Mouse (Mus musculus): ENCODE results near the gene Atrn.
"Not testable (repeated sequence)": the region's sequence is repeated elsewhere in the genome, so short reads cannot be mapped to it uniquely, and the experiment has no call there.

Gene Atrn

GRCm38 (mm10) chr2:130965042-130965441, 58.7 kb downstream of the Atrn start:
- peak; percentile 29 for DNase-seq

GRCm38 (mm10) chr2:130971030-130971429, 64.7 kb downstream of the Atrn start:
- DNase-seq, result no peak

- DNase-seq, result no peak
These were observed 66.1 kb downstream of the Atrn start for GRCm38 (mm10) chr2:130972386-130972785.

GRCm38 (mm10) chr2:130974928-130975327, 68.6 kb downstream of the Atrn start:
- no peak for DNase-seq

- no peak for DNase-seq
These were observed 71.3 kb downstream of the Atrn start for GRCm38 (mm10) chr2:130977589-130977988.

GRCm38 (mm10) chr2:130978058-130978847, 72.0 kb downstream of the Atrn start:
- DNase-seq, result no peak

GRCm38 (mm10) chr2:130979138-130979537, 72.8 kb downstream of the Atrn start:
- no peak for DNase-seq

GRCm38 (mm10) chr2:130992818-130993217, 86.5 kb downstream of the Atrn start:
- DNase-seq, result no peak

- no peak for DNase-seq
These were observed 102.8 kb downstream of the Atrn start for GRCm38 (mm10) chr2:131009123-131009522.

- DNase-seq, result no peak
These were observed 104.3 kb downstream of the Atrn start for GRCm38 (mm10) chr2:131010566-131010965.

GRCm38 (mm10) chr2:131025230-131025629, 118.9 kb downstream of the Atrn start:
- DNase-seq, result no peak

- DNase-seq, result no peak
These were observed 120.6 kb downstream of the Atrn start for GRCm38 (mm10) chr2:131026941-131027340.

- no peak for DNase-seq
These were observed 123.0 kb downstream of the Atrn start for GRCm38 (mm10) chr2:131029065-131029935.

GRCm38 (mm10) chr2:131030561-131030960, 124.3 kb downstream of the Atrn start:
- no peak for DNase-seq

GRCm38 (mm10) chr2:131030998-131031397, 124.7 kb downstream of the Atrn start:
- no peak for DNase-seq

- not testable (repeated sequence) for DNase-seq
These were observed 125.1 kb downstream of the Atrn start for GRCm38 (mm10) chr2:131031406-131031805.

GRCm38 (mm10) chr2:131036343-131036742, 130.0 kb downstream of the Atrn start:
- no peak for DNase-seq

GRCm38 (mm10) chr2:131036757-131037156, 130.5 kb downstream of the Atrn start:
- DNase-seq, result no peak

GRCm38 (mm10) chr2:131037226-131037990, 131.1 kb downstream of the Atrn start:
- DNase-seq, result peak; percentile 51

GRCm38 (mm10) chr2:131038197-131038596, 131.9 kb downstream of the Atrn start:
- no peak for DNase-seq

GRCm38 (mm10) chr2:131038675-131039074, 132.4 kb downstream of the Atrn start:
- DNase-seq, result no peak

GRCm38 (mm10) chr2:131040854-131041825, 134.8 kb downstream of the Atrn start:
- DNase-seq, result no peak
